Mouse (Mus musculus) right cerebral cortex, postnatal 14 days (tissue): ENCODE measurements around the gene Pld6.
A peak's percentile ranks its signal among the peaks of the same experiment; 100 is the strongest.

ENCODE experiments used
- DNase-seq: peaks from one replicate; pipeline ENCODE4 v3.0.0; 2022

The Pld6 gene

DNA sequence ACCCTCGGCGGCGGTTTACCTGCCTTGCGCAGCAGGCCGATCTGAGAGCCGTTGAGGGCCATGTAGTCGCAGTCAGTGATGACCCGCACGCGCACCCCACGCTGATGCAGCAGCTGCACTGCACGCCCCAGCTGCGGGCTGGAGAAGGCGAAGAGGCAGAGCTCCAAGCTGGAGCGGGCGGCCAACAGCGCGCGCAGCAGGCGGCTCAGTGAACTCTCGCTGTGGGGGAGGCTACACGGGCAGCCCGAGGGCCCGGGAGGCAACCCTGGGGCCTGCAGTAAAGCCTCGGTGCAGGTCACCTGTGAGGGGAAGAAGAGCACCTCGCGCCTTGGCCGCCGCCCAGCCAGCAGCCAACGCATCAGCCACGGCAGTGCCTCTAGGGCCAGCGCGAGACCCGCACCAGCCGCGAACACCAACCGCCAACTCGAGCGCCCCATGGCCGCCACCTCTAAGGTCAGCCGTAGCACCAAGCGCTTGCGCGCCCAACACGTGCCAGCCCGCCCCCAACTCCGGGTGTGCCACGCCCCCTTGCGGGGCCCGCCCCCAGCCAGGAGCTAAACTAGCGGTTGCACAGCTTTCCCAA, at the start of gene Pld6:
Pld6 (minus strand) TSS at position 447 of the 583 bp plus-strand sequence.
- peak; percentile 62 for DNase-seq

DNA sequence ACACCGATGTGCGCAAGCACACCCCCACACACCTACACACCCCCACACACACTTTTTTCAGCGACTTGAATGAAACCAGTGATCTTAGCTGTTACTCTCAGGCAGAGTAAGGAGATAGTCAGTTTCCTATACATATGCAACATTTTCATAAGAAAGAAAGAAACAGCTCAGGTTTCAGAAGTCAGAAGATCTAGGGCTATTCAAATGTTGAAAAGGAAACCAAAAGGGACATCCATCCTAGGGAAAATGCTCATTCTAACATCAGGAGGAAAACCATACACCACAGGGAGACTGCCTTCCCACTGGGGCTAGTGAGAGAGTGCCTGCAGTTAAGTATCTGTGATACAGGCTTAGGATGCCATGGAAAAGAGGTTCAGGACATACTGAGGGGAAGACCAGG, 34.2 kb upstream of the Pld6 start:
- no peak for DNase-seq

DNA sequence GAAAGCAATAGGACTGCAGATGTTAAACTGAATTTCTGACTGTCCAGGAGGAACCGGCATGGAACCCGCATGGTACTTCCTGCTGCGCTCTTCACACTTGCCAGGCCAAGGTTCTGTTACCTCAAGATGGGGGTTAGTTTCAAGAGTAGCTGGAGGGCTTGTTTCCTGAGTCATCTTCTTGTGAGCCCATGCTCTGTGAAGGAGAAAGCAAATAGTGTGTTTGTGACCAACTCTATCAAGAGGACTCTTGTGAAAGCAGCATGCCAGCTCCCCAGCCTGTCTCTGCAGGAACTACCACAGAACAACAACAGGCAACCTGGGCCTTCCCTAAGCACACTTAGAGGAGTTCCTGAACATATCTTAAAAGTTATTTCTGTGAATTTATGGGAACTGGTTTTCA, 30.5 kb upstream of the Pld6 start:
- no peak for DNase-seq

DNA sequence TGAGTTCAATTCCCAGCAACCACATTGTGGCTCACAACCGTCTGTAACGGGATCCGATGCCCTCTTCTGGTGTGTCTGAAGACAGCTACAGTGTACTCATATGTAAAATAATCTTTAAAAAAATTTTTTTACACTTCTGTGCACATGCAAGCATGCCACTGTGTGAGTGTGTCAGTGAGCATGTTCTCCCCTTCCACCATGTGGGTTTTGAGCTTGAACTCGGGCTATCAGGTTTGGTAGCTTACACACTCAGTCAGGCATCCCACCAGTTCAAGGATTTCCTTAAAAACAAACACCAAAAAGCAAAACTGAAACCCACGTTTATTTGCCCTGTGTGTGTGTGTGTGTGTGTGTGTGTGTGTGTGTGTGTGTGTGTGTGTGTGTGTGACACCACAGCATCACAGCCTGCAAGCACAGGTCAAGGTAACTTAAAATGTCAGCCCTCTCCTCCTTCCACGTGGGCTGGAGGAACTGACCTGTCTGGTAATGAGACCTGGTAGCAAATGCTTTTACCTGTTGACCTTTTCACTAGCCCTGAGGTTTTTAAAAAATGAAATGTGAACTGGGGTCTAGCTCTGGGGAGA, 28.1 kb upstream of the Pld6 start:
- DNase-seq: no peak

DNA sequence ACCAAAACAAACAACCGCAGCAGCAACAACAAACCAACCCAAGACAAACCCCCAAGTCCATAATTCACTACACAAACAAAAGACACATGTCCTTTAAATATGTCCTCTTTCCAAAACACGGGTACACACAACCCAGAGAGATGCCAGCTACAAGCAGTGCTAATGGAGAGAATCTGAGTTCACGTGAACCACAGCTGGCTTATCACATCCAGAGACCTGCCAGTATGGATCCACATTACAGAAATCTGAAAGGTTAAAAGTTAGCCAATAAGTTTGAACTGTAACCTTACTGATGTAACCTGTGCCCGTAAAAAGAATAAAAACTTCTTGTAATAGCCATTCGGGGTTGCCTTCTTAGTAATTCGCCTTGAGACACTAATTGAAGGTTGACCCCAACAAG, 27.5 kb upstream of the Pld6 start:
- DNase-seq: no peak

DNA sequence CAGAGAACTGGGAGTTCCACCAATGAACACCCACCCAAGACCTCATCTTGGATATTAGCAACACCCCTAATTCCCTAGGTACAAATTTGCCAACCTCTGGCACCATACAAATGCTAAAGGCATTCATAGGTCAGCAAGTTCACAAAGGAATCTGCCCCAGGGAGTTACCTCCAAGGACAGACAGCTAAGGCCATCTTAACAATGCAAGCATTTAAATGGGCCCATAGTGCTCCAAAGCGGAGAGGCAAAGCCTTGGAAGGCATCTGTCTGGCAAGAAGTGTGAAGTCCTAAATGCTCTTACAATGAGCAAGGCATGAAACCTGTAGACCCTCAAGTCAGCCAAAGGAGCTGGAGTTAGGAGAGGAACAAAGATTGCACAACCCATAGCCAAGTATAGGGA, 26.9 kb upstream of the Pld6 start:
- no peak for DNase-seq

DNA sequence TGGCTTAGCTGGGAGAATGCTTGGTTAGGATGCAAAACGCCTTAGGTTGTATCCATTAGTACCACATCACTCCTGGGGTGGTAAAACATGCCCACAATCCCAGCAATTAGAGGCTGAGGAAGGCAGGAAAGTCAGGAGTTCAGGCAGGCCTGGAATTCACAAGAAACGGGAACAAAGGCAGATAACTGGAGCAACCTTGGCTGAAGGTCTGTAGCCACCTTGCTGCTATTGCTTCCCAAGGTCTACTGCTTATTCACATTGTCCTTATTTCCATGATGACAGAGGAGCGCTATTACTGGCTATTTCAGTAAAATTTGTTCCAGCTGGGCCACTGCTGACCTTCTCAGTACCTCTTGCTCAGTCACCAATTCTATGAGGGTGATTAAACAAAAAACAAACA, 25.8 kb upstream of the Pld6 start:
- DNase-seq: no peak

DNA sequence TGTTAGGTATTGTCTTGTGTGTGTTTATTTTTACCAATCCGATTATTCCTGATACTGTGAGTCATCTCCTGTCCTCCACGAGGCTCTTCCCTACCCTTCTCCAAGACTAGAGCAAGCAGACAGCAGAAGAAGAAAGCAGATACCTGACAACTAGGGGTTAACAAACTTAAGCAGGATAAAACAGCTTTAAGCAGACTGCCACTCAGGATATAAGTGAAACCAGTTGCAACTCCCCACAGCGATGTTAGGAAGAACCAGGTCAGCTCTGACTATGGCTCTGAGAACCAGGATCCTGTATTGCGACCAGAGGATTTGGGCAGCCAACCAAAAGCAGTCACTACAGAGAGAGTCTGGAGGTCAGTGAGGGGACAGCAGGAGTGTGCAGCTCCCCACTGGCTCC, 23.8 kb upstream of the Pld6 start:
- no peak for DNase-seq

DNA sequence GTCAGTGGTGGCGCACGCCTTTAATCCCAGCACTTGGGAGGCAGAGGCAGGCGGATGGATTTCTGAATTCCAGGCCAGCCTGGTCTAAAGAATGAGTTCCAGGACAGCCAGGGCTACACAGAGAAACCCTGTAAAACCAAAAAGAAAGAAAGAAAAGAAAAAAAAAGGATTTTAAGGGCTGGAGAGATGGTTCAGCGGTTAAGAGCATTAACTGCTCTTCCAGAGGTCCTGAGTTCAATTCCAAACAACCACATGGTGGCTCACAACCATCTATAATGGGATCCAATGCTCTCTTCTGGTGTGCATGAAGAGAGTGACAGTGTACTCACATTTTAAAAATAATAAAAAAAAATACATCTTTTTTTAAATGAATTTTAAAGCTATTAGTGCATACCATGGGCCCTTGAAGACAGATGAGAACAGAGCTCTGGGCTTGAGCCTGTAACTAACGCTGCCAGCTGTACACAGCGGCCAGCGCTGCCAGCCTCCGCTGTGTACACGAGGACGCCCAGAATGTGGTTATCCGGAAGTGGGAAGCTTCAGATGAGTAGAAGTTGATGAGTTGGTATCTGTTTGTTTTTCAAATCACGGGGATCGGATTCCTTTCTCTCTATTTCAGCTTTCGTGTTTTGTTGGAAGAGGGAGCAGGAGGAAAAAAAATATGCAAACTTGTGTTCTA, 23.2 kb upstream of the Pld6 start:
- no peak for DNase-seq

DNA sequence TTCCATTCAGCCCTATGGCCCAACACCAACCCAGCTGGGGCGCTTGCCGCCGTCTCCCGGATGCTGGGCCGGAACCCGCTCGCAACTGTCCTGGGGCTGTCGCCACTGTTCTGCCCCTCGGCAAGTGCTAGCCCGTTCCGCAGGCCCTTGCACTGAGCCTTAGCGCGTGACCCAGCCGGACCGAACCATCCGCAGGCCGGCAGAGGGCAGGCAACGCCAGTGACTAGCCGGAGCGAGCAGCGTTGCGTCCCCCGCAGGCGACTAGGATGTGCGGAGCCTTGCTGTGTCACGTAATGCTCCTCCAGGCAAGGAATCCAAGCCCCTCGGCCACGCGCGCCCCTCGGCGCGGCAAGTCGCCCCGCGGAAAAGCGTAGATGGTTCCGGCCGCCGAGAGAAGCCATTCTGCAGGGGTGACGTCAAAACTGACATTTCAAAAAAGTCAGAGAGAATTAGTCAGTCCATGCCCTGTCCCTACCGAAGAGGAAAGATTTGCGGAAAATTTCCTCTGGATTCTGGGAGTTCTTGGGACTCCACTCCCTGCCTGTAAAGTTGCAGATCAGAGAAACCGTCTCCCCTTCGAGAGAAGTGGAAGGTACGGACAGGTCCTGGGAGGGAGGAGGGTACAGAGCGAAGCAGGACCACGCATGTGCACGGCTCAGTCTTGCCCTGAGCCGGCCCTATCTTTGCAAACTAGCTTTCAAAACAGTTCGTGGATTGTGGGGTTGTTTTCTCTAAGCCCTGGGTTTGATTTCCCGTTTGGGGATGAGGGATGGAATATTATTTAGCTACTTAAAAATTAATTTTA, 22.4 kb upstream of the Pld6 start, which contains the start of gene Flcn:
Flcn (minus strand) TSS at position 347 of the 805 bp plus-strand sequence.
- DNase-seq: peak; percentile 82

DNA sequence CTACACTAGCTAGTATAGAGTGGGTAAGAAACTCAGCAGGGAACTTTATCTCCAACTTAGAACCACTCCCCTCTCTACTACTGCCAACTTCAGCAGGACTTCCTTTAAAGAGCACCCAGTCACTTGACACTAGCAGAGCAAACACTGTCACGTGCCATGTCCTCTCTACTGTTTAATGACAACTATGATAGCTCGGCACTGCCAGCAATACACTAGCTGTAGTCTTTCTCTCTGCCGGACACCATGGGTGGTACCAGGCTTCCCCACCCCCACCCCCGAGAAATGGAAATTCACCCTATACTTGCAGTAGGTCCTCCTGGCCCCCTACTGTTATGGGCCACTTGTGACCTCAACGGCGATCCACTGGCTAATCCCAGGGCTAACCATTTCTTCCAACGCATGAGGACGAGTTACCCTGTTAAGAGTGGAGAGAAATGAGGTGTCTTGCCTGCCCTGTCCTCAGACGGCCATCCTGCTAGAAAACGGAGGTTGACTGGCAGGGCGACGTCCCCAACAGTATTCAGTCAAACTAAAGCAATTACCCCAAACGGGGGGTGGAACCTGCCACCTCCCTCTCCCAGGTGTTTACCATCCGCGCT, 21.7 kb upstream of the Pld6 start:
- DNase-seq: no peak

DNA sequence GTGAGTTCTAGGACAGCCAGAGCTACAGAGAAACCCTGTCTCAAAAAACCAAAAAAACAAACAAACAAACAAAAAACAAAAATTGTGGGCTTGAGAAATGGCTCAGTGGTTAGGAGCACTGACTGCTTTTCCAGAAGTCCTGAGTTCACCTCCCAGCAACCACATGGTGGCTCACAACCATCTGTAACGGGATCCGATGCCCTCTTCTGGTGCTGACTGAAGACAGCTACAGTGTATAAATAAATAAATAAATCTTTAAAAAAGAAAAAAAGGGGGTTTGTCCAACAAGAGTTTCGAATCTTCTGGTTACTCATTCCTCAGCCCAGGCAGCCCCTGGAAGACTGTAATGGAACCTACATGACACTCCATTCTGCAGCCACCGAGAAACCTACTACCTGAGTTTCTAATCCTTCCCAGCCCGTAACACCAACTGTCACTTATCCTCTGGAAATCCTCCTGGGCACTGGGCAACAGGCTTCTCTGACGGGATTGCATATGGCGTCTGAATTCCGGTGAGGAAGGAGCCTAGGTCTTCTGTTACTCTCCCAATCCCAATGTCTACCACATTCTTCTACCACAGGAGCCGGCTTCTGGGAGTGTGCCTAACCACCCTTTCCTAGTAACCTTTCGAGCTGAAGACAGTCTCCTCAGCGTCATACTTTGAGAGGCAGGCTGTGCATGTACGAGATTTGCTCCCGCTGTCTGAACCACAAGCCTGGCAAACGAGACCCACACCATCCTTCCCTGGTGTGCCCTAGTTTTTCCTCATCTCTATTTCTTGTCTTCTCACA, 20.9 kb upstream of the Pld6 start:
- no peak for DNase-seq

DNA sequence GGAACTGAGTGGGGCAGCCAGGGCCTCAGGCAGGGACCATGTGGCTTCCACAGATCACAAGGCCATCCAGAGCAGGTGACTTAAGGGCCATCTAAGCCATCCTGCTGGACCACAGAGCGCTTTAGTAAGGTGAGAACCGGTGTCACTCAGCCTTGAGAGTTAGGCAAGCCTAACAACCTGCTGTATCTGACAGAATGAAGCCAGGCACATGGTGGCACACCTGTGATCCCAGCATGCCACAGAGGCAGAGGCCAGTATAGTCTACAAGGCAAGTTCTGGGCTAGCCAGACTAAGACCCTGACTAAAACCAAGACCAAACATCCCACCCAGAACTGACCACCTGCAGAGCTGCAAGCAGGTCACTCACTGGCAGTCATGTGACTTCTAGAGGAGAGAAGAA, 18.2 kb upstream of the Pld6 start:
- no peak for DNase-seq

DNA sequence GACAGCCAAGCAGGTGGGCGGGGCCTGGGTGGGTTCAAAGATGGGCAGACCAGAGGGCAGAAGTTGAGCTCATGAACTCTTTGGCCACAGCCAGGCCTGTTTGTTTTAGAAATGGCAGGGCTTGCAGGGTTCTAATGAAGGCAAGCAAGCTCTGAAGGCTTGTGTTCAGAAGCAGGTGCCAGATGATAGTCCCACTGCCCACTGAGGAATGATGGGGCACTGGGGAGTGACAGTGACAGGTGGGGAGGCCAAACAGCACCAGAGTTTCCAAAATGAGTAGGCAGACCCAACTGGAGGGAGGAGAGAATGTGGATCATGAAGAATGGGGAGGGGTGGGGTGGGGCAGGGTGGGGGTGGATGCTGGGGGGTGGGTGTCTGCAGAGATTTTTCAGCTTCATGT, 17.8 kb upstream of the Pld6 start:
- DNase-seq: no peak

DNA sequence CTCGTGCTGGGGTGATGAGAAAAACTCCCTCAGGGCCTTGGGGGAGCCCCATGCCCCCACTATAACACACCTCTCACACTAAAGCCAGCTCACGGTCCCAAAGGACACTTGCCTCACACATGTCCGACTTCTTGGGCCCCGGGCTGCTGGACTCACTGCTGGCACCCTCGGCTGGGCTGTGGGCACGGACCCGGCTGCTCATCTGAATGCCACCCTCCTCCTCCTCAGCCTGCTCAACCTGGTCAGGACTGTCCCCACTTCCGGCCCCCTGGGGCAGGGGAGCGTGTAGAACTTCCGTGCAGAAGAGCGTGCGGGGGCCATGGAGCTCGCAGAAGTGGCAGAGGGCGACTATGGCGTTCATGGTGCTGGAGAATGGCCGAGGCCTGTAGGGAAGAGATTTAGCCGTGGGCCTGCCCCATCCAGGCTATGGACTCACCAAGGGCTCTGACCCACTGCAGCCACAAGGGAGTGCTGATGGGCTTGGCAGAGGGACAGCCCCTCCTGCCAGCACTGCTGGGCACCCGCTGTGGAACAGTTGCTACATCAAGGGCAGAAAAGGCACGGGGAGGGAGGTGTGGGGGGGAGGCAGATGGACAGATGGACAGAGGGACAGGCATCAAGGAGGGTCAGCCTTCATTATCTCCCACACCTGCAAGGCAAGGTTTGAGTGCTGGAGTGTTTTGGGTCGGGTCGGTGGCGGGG, 17.1 kb upstream of the Pld6 start:
- no peak for DNase-seq

DNA sequence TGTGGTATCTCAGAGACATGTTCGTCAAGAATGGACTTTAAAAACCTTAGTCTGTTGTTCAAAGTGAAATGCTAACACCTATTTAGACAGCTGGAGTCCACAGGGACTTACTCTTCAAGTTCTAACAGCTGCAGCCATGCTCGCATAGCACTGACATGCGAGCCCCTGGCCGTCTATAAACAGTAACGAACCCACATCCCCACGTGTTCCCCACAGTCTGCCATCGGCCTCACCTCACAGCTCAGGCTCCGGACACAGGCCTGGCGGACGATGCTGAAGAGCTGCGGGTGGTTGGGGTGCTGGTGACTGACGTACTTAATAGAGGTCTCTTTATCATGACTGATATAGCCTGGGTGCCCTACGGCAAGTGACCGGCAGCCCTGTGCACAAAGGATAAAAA, 16.1 kb upstream of the Pld6 start:
- no peak for DNase-seq

DNA sequence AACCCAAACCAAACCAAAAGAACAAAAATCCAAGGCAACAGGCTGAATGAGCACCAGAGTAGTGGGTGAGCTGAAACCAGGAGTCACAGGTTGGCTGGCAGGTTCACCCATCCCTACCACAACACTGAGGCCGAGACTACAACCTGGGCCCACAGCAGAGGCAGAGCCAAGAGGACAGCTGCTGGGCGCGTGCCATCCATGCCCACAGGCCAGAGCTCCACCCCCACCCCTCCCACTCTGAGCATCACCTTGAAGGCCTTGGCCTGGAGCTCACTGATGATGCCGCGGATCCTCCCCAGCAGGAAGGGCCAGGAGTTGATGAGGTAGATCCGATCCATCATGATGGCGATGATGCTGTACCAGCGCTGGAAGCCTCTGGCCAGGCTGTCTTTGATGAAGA, 14.4 kb upstream of the Pld6 start:
- no peak for DNase-seq

DNA sequence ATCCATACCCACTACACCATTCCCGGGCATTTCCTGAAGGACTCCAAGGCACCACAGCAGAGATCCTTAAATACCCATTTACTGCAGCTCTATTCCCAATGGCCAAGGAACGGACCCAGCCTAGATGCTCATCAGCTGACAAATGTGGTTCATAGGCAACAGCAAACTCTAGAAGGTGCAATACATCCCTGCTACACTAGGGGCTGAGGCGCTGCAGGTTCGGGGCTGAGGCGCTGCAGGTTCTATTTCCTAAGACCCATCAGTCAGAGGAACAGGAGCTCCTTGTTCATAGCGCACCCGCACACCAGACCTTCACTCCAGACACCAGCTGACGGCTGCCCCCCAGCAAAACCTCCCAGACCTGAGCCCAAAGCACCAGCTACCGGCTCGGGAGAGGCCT, 13.0 kb upstream of the Pld6 start:
- DNase-seq: no peak

DNA sequence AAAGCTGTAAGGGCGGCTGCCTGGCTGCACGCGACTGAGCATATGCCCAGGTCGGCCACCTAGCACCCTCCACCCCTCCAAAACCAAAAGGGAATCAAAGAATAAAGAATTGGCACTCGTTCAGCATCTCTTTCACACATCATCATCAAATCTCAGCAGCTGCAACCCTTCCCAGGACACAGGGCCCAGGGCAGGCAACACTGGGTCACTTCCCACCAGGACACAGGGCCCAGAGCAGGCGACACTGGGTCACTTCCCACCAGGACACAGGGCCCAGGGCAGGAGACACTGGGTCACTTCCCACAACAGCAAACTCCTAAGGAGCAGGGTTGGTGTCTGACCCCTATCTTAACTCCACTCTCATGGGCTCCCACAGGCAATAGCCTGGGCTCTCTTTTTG, 5.9 kb upstream of the Pld6 start:
- no peak for DNase-seq

DNA sequence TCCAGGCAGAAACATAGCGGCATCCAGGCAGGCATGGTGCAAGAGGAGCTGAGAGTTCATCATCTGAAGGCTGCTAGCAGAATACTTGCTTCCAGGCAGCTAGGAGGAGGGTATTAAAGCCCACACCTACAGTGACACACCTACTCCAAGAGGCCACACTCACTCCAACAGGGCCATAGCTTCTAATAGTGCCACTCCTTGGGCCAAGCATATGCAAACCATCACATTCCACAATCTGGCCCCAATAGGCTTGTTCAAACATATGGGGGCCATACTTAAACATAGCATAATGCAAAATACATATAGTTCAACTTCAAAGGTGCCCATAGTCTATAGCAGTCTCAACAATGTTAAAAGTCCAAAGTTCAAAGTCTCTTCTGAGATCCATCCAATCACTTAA, 1.9 kb upstream of the Pld6 start:
- no peak for DNase-seq

DNA sequence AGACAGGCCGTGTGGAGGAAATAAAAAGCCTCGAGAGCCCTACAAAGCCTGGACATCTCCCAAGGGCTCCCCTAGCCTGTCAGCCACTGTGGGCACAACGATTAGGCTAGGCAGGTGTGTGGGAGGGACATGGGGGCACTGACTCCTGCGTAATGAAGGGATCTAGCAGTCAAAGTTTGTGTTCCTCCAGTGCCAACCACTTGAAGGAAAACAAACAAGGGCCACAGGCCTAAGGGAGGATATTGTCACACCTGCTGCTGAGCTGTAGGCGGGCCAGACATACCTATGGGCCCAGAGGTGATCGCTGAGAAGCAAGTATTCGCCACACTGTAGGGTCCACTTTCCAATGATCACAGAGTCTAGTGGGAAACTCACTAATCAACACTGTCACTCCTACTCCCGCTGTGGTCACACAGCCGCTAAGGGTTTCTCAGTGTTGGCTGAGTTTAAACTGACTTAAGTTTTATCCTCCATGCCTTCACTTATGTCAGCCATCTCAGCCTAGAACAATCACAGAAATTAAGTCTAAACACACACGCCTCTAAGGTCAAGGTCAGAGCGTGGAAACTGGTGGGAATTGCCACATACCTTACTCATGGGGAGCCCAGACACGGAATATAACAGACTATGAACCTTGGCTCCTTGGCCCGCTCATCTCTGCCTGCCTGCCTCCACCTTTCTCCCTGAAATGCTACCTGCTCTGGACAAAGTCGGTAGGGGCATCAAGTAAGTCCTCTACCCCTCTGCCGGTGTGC, 824 bp downstream of the Pld6 start:
- DNase-seq: no peak
